Mouse (Mus musculus) stomach, postnatal 0 days (tissue): Measurements from ENCODE around the gene Bloc1s2.

ENCODE experiments used
- CTCF ChIP-seq: IDR thresholded peaks from 2 replicates; pipeline ENCODE4 v1.5.1; 2016; ENCODE audit warnings: antibody characterized with exemption, low read depth, mild to moderate bottlenecking, moderate library complexity
- EP300 ChIP-seq: optimal IDR thresholded peaks from 2 replicates; pipeline ENCODE3; 2016; ENCODE audit warnings: antibody characterized with exemption

DNA sequence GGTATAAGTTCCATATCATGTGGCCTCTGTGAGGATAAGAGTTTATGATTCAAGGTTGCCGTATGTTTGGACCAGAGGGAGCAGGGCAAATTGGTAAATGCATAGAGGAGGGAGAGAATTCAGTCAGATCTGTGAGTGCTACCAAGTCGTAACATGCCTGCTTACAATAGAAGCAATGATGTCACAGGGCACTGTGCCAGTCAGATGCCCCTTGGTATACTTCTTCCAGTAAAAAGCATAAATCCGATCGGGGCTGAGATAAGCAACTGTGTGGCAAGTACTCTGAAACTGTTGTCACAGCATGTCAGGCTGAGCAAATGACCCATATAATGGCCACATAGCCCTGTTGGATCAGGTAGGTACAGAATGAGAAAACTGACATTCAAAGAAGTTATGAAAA, 42.8 kb upstream of the Bloc1s2 start:
- TF ChIP-seq CTCF = no peak
- TF ChIP-seq EP300 = no peak
